Mouse (Mus musculus): ENCODE data around the gene Hdgfl2. TPM values are rescaled to one million over a fixed set of nuclear protein-coding genes. Genes with fewer than 3 reads are reported as not detected.

Gene Hdgfl2
- total and polyA plus RNA-seq, 3 experiments: 35.3 to 93.6 (median 68.9) TPM

GRCm38 (mm10) chr17:56036176-56036900 lies 43.1 kb upstream of the Hdgfl2 start, which contains the start of gene Sh3gl1:
Gene Sh3gl1 (minus strand): TSS chr17:56036635.
- peak within 1 kb of the TSS; percentile 88 for H3K4me2 ChIP-seq (ENCODE audit: insufficient read depth, low read depth, poor library complexity, severe bottlenecking)
- peaks cover 58% of the 10 kb centered on the region for H3K79me2 ChIP-seq (replicated peaks; ENCODE audit: control insufficient read depth, extremely low read depth, insufficient read depth, poor library complexity, severe bottlenecking)
- H3K27ac ChIP-seq (ENCODE audit: insufficient read depth, low read depth): peak within 1 kb of the TSS; percentile 66
- TF ChIP-seq UBTF (IDR thresholded peaks at IDR 0.05; ENCODE audit: low read depth, low read length): 0 out of 2 replicates have a peak, but pooled peaks have one; percentile 46
- TF ChIP-seq BHLHE40 (IDR thresholded peaks at IDR 0.05; ENCODE audit: low read depth, low read length): peak; percentile 66
- no peak for TF ChIP-seq USF1 (IDR thresholded peaks at IDR 0.05; ENCODE audit: low read depth, low read length)
- peak; percentile 93 for TF ChIP-seq MAZ (IDR thresholded peaks at IDR 0.05; ENCODE audit: low read depth, low read length)
- no peak; the same call in 1 of the 2 replicates for TF ChIP-seq CHD1 (IDR thresholded peaks at IDR 0.05; ENCODE audit: low read depth, low read length)
- TF ChIP-seq PAX5 (IDR thresholded peaks at IDR 0.05; ENCODE audit: low read length): no peak
- TF ChIP-seq MEF2A (IDR thresholded peaks at IDR 0.05; ENCODE audit: borderline replicate concordance, low read depth, low read length): peak; percentile 84; the same call in 1 of the 2 replicates
- peak; percentile 85 for TF ChIP-seq MAX (IDR thresholded peaks at IDR 0.05; ENCODE audit: low read length)
- TF ChIP-seq E2F4 (IDR thresholded peaks at IDR 0.05; ENCODE audit: insufficient replicate concordance, low read depth, low read length): peak; percentile 85; the same call in 1 of the 2 replicates
- TF ChIP-seq POLR2AphosphoS2 (IDR thresholded peaks at IDR 0.05; ENCODE audit: low read depth, low read length): peak; percentile 83
- no peak for TF ChIP-seq JUN (IDR thresholded peaks at IDR 0.05; ENCODE audit: insufficient read depth, low read depth, low read length)
- no peak for TF ChIP-seq ZNF384 (IDR thresholded peaks at IDR 0.05; ENCODE audit: low read depth, low read length)
- peak; percentile 69 for TF ChIP-seq CHD2 (IDR thresholded peaks at IDR 0.05; ENCODE audit: low read length)
- peak; percentile 94 for TF ChIP-seq MYC (IDR thresholded peaks at IDR 0.05; ENCODE audit: low read depth, low read length)
- peak; percentile 41; the same call in 1 of the 2 replicates for TF ChIP-seq RCOR1 (conservative IDR thresholded peaks at IDR 0.05; ENCODE audit: low read depth, low read length)
- TF ChIP-seq SMC3 (IDR thresholded peaks at IDR 0.05; ENCODE audit: low read depth, low read length): peak; percentile 48
- TF ChIP-seq MAFK (IDR thresholded peaks at IDR 0.05; ENCODE audit: insufficient replicate concordance, low read length): 0 out of 2 replicates have a peak, but pooled peaks have one; percentile 17
- peak; percentile 79 to 99; a peak in 3 of 4 replicates for TF ChIP-seq CTCF (conservative IDR thresholded peaks at IDR 0.05 in 1 of 2, IDR thresholded peaks at IDR 0.05 in 1 of 2; ENCODE audit: low read depth in 2 of 2, low read length in 2 of 2)
- peak; percentile 78 for TF ChIP-seq MXI1 (IDR thresholded peaks at IDR 0.05; ENCODE audit: low read depth, low read length)
- 0 out of 2 replicates have a peak, but pooled peaks have one; percentile 72 for TF ChIP-seq KAT2A (IDR thresholded peaks at IDR 0.05; ENCODE audit: insufficient replicate concordance, low read length)
- no peak for TF ChIP-seq EP300 (IDR thresholded peaks at IDR 0.05; ENCODE audit: low read length)
- TF ChIP-seq ZMIZ1 (IDR thresholded peaks at IDR 0.05; ENCODE audit: low read depth, low read length): peak; percentile 89; the same call in 1 of the 2 replicates
- TF ChIP-seq IRF4 (IDR thresholded peaks at IDR 0.05; ENCODE audit: low read depth, low read length): peak; percentile 52; the same call in 1 of the 2 replicates
- TF ChIP-seq HCFC1 (IDR thresholded peaks at IDR 0.05; ENCODE audit: low read depth, low read length): peak; percentile 89
- peak; percentile 84 for TF ChIP-seq SIN3A (IDR thresholded peaks at IDR 0.05; ENCODE audit: low read length)
- TF ChIP-seq RAD21 (IDR thresholded peaks at IDR 0.05; ENCODE audit: low read depth, low read length): peak; percentile 29
- peak; percentile 93 for TF ChIP-seq NRF1 (IDR thresholded peaks at IDR 0.05; ENCODE audit: low read depth, low read length)
- TF ChIP-seq TBP (conservative IDR thresholded peaks at IDR 0.05; ENCODE audit: low read depth, low read length): peak; percentile 66; the same call in 1 of the 2 replicates
- peak; percentile 59 for TF ChIP-seq ETS1 (conservative IDR thresholded peaks at IDR 0.05; ENCODE audit: low read depth, low read length)
- peak; percentile 83; the same call in 1 of the 2 replicates for TF ChIP-seq TCF12 (IDR thresholded peaks at IDR 0.05; ENCODE audit: low read depth, low read length)
- TF ChIP-seq GABPA (IDR thresholded peaks at IDR 0.05; ENCODE audit: insufficient replicate concordance, low read depth, low read length): peak; percentile 40; the same call in 1 of the 2 replicates
- TF ChIP-seq ELF1 (IDR thresholded peaks at IDR 0.05; ENCODE audit: low read depth, low read length): peak; percentile 95
- peak; percentile 94 for TF ChIP-seq NELFE (IDR thresholded peaks at IDR 0.05; ENCODE audit: low read depth, low read length)
- TF ChIP-seq POLR2A (IDR thresholded peaks at IDR 0.05; ENCODE audit: low read depth, low read length): peak; percentile 90
- no peak for TF ChIP-seq USF2 (conservative IDR thresholded peaks at IDR 0.05; ENCODE audit: low read depth, low read length)
- no peak for TF ChIP-seq ZKSCAN1 (IDR thresholded peaks at IDR 0.05; ENCODE audit: borderline replicate concordance, low read depth, low read length)
- TF ChIP-seq ZC3H11A (IDR thresholded peaks at IDR 0.05; ENCODE audit: low read depth, low read length): no peak
- TF ChIP-seq JUND (conservative IDR thresholded peaks at IDR 0.05; ENCODE audit: low read depth, low read length): peak; percentile 25; the same call in 1 of the 2 replicates
- DNase-seq (ENCODE audit: extremely low read depth): peak; percentile 96
- H3K4me3 ChIP-seq (replicated peaks in 1 of 3; ENCODE audit: low read depth in 2 of 3, low read length in 2 of 3, poor library complexity in 1 of 3): peak within 1 kb of the TSS; percentile 74 to 98 (median 94)
- in situ Hi-C loops (cut with MboI; ENCODE audit: low pct_ligation_motif_present, low pct_unique_long_range_greater_than_20kb, low sequenced_read_pairs): no loop called here
- no peaks in the 10 kb centered on the region for H3K9me3 ChIP-seq (replicated peaks; ENCODE audit: low read length)
- H3K36me3 ChIP-seq (replicated peaks in 1 of 2; ENCODE audit: control insufficient read depth in 1 of 2, insufficient read depth in 1 of 2, low read length in 1 of 2): peaks cover 4 to 26% of the 10 kb centered on the region in 2 experiments
- H3K4me1 ChIP-seq (ENCODE audit: control insufficient read depth in 1 of 2, insufficient read depth in 2 of 2): peaks cover 17 to 46% of the 10 kb centered on the region in 2 experiments
- no peaks in the 10 kb centered on the region for H3K27me3 ChIP-seq (replicated peaks)
- H3K9ac ChIP-seq (ENCODE audit: insufficient read depth, low read depth): peak within 1 kb of the TSS; percentile 78
- dilution Hi-C loops (cut with MboI; ENCODE audit: extremely low pct_ligation_motif_present, extremely low pct_unique_long_range_greater_than_20kb, low sequenced_read_pairs): no loop called here
